Mouse (Mus musculus): ENCODE data around the gene Icam5. TPM values are rescaled to one million over a fixed set of nuclear protein-coding genes. Genes with fewer than 3 reads are reported as not detected.
"Not testable (repeated sequence)": the region's sequence is repeated elsewhere in the genome, so short reads cannot be mapped to it uniquely, and the experiment has no call there.

Icam5 gene
- polyA plus RNA-seq (2015; fragmentation: Nextera tagmentation; extraction: Ambion mirVana): 0.13 and 0.21 TPM in 2 replicates

DNA sequence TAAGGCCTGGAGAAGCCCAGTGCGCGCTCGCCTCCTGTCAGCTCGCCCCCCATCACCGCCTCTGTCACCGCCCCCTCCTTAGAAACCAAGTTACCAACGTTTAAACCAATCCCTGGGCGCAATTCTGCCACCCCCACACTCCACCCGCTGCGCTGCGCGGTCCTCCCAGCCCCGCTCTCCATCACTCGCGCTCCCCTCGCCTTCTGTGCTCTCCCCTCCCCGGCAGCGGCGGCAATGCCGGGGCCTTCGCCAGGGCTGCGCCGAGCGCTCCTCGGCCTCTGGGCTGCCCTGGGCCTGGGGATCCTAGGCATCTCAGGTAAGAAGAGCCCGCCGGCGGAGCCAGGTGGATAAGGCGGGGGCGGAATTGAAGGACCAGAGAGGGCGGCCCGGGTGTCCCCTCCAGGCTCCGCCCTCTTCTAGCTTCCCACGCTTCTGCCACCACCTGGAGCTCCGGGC is at the start of gene Icam5:
Gene Icam5 (plus strand): TSS at position 178 of the 456 bp plus-strand sequence.
- Histone ChIP-seq H3K4me3 (peak within 1 kb of the TSS; percentile 53), H3K9ac (peak within 1 kb of the TSS; percentile 61), H3K27ac (no peak within 1 kb of the TSS), H3K27me3 (peaks cover 96% of the 10 kb centered on the region), H3K36me3 (no peaks in the 10 kb centered on the region), H3K4me1 (peaks cover 61% of the 10 kb centered on the region), H3K4me2 (peak within 1 kb of the TSS; percentile 99), H3K9me3 (no peaks in the 10 kb centered on the region)
- no peak for ATAC-seq (ENCODE audit: insufficient number of reproducible peaks, insufficient read depth, low FRiP score, low TSS enrichment, low read depth)
- under 1% methylated on average over 35 of the region's 35 CpGs for WGBS

GRCm38 (mm10) chr9:20982171-20982570 is 49.7 kb upstream of the Icam5 start:
- Histone ChIP-seq H3K9ac (no peak overlapping the region), H3K4me1 (peaks cover 38% of the 10 kb centered on the region), H3K9me3 (no peaks in the 10 kb centered on the region), H3K4me3 (no peak overlapping the region), H3K4me2 (no peak overlapping the region), H3K27ac (no peak overlapping the region), H3K36me3 (no peaks in the 10 kb centered on the region), H3K27me3 (no peaks in the 10 kb centered on the region)
- no peak for ATAC-seq (ENCODE audit: insufficient number of reproducible peaks, insufficient read depth, low FRiP score, low TSS enrichment, low read depth)
- WGBS: 68% methylated on average over 3 of the region's 3 CpGs

- Histone ChIP-seq H3K27ac (peak overlapping the region; percentile 22), H3K4me2 (no peak overlapping the region), H3K36me3 (no peaks in the 10 kb centered on the region), H3K9ac (no peak overlapping the region), H3K4me3 (no peak overlapping the region), H3K4me1 (peaks cover 41% of the 10 kb centered on the region), H3K9me3 (no peaks in the 10 kb centered on the region), H3K27me3 (no peaks in the 10 kb centered on the region)
- no peak for ATAC-seq (ENCODE audit: insufficient number of reproducible peaks, insufficient read depth, low FRiP score, low TSS enrichment, low read depth)
- 25% methylated on average over 5 of the region's 5 CpGs for WGBS
Observed at GRCm38 (mm10) chr9:20983169-20983568, 48.7 kb upstream of the Icam5 start.

- Histone ChIP-seq H3K4me2 (0 out of 2 replicates have a peak overlapping the region, but pooled peaks have one; percentile 11), H3K27ac (peak overlapping the region; percentile 85), H3K9me3 (no peaks in the 10 kb centered on the region), H3K27me3 (no peaks in the 10 kb centered on the region), H3K4me3 (no peak overlapping the region), H3K4me1 (peaks cover 46% of the 10 kb centered on the region), H3K36me3 (no peaks in the 10 kb centered on the region), H3K9ac (0 out of 2 replicates have a peak overlapping the region, but pooled peaks have one; percentile 21)
- WGBS: 38% methylated on average over 15 of the region's 15 CpGs
- ATAC-seq (ENCODE audit: insufficient number of reproducible peaks, insufficient read depth, low FRiP score, low TSS enrichment, low read depth): peak; percentile 67; the same call in 1 of the 2 replicates
Observed at GRCm38 (mm10) chr9:20986952-20987686, 44.8 kb upstream of the Icam5 start.

- 20% methylated on average over 7 of the region's 7 CpGs for WGBS
- Histone ChIP-seq H3K9ac (no peak overlapping the region), H3K36me3 (no peaks in the 10 kb centered on the region), H3K4me3 (no peak overlapping the region), H3K27me3 (no peaks in the 10 kb centered on the region), H3K4me1 (peaks cover 37% of the 10 kb centered on the region), H3K9me3 (no peaks in the 10 kb centered on the region), H3K4me2 (no peak overlapping the region), H3K27ac (peak overlapping the region; percentile 85)
- no peak for ATAC-seq (ENCODE audit: insufficient number of reproducible peaks, insufficient read depth, low FRiP score, low TSS enrichment, low read depth)
Observed at GRCm38 (mm10) chr9:20987953-20988352, 43.9 kb upstream of the Icam5 start.

- Histone ChIP-seq H3K9ac (peak overlapping the region; percentile 37; the same call in 1 of the 2 replicates), H3K4me3 (no peak overlapping the region; the same call in 1 of the 2 replicates), H3K27ac (peak overlapping the region; percentile 68), H3K27me3 (no peaks in the 10 kb centered on the region), H3K9me3 (no peaks in the 10 kb centered on the region), H3K36me3 (no peaks in the 10 kb centered on the region), H3K4me2 (peak overlapping the region; percentile 50), H3K4me1 (peaks cover 30% of the 10 kb centered on the region)
- ATAC-seq (ENCODE audit: insufficient number of reproducible peaks, insufficient read depth, low FRiP score, low TSS enrichment, low read depth): no peak
- 2% methylated on average over 10 of the region's 10 CpGs for WGBS
Observed at GRCm38 (mm10) chr9:20990861-20991260, 41.0 kb upstream of the Icam5 start.

DNA sequence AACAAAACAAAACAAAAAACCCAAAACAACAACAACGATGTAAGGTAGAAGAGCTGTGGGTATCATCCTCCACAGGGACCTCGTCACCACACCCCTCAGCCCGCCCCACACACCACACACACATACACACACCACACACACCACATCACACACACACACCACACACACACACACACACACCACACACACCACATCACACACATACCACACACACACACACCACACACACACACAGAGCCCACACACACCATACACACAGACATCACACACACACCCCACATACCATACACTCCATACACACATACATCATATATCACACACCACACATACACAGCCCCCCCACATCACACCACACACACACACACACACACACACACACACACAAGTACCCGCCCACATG is 40.3 kb upstream of the Icam5 start:
- H3K36me3 ChIP-seq: no peaks in the 10 kb centered on the region
- H3K9ac ChIP-seq: no peak overlapping the region
- peaks cover 26% of the 10 kb centered on the region for H3K4me1 ChIP-seq
- no peak overlapping the region for H3K4me3 ChIP-seq
- no peak overlapping the region for H3K4me2 ChIP-seq
- H3K27ac ChIP-seq: no peak overlapping the region
- 98% methylated on average over 4 of the region's 4 CpGs for WGBS
- no peak for ATAC-seq (ENCODE audit: insufficient number of reproducible peaks, insufficient read depth, low FRiP score, low TSS enrichment, low read depth)
- no peaks in the 10 kb centered on the region for H3K27me3 ChIP-seq
- H3K9me3 ChIP-seq: no peaks in the 10 kb centered on the region

- H3K4me3 ChIP-seq: no peak overlapping the region
- WGBS: 40% methylated on average over 5 of the region's 5 CpGs
- H3K9ac ChIP-seq: no peak overlapping the region
- no peaks in the 10 kb centered on the region for H3K27me3 ChIP-seq
- ATAC-seq (ENCODE audit: insufficient number of reproducible peaks, insufficient read depth, low FRiP score, low TSS enrichment, low read depth): no peak
- H3K36me3 ChIP-seq: no peaks in the 10 kb centered on the region
- no peaks in the 10 kb centered on the region for H3K9me3 ChIP-seq
- H3K4me1 ChIP-seq: peaks cover 12% of the 10 kb centered on the region
- no peak overlapping the region for H3K27ac ChIP-seq
- H3K4me2 ChIP-seq: no peak overlapping the region
Observed at GRCm38 (mm10) chr9:20993165-20993898, 38.5 kb upstream of the Icam5 start.

- WGBS: 81% methylated on average over 3 of the region's 3 CpGs
- no peak for ATAC-seq (ENCODE audit: insufficient number of reproducible peaks, insufficient read depth, low FRiP score, low TSS enrichment, low read depth)
- Histone ChIP-seq H3K9me3 (no peaks in the 10 kb centered on the region), H3K4me1 (peaks cover 12% of the 10 kb centered on the region), H3K9ac (no peak overlapping the region), H3K27ac (no peak overlapping the region), H3K4me2 (no peak overlapping the region), H3K4me3 (no peak overlapping the region), H3K27me3 (no peaks in the 10 kb centered on the region), H3K36me3 (no peaks in the 10 kb centered on the region)
Observed at GRCm38 (mm10) chr9:20995069-20995468, 36.8 kb upstream of the Icam5 start.

- H3K4me3 ChIP-seq: no peak overlapping the region
- no peaks in the 10 kb centered on the region for H3K9me3 ChIP-seq
- H3K36me3 ChIP-seq: no peaks in the 10 kb centered on the region
- no peak for ATAC-seq (ENCODE audit: insufficient number of reproducible peaks, insufficient read depth, low FRiP score, low TSS enrichment, low read depth)
- no peak overlapping the region for H3K4me2 ChIP-seq
- no peak overlapping the region for H3K27ac ChIP-seq
- H3K9ac ChIP-seq: no peak overlapping the region
- no peaks in the 10 kb centered on the region for H3K27me3 ChIP-seq
- WGBS: 84% methylated on average over 8 of the region's 8 CpGs
- no peaks in the 10 kb centered on the region for H3K4me1 ChIP-seq
Observed at GRCm38 (mm10) chr9:20997065-20997464, 34.8 kb upstream of the Icam5 start.

- WGBS: 75% methylated on average over 1 of the region's 1 CpGs
- H3K36me3 ChIP-seq; H3K9ac ChIP-seq; H3K4me2 ChIP-seq; H3K4me1 ChIP-seq; H3K9me3 ChIP-seq; ATAC-seq (ENCODE audit: insufficient number of reproducible peaks, insufficient read depth, low FRiP score, low TSS enrichment, low read depth); H3K4me3 ChIP-seq; H3K27ac ChIP-seq; H3K27me3 ChIP-seq: not testable (repeated sequence)
Observed at GRCm38 (mm10) chr9:20998337-20998736, 33.5 kb upstream of the Icam5 start.

GRCm38 (mm10) chr9:21000811-21001210 is 31.1 kb upstream of the Icam5 start:
- Histone ChIP-seq H3K4me2 (no peak overlapping the region), H3K27me3 (no peaks in the 10 kb centered on the region)

More at GRCm38 (mm10) chr9:21000811-21001210, 31.1 kb upstream of the Icam5 start:
- no peak overlapping the region for H3K4me3 ChIP-seq
- no peak for ATAC-seq (ENCODE audit: insufficient number of reproducible peaks, insufficient read depth, low FRiP score, low TSS enrichment, low read depth)
- peaks cover 12% of the 10 kb centered on the region for H3K36me3 ChIP-seq
- H3K27ac ChIP-seq: no peak overlapping the region
- no peaks in the 10 kb centered on the region for H3K9me3 ChIP-seq
- H3K9ac ChIP-seq: no peak overlapping the region; the same call in 1 of the 2 replicates
- H3K4me1 ChIP-seq: peaks cover 7% of the 10 kb centered on the region

All from embryonic facial prominence, embryonic 13.5 days (tissue).